Mouse (Mus musculus) kidney, adult 9 months (tissue): Measurements from ENCODE around the gene Gm20388.
"Not testable (repeated sequence)": the region's sequence is repeated elsewhere in the genome, so short reads cannot be mapped to it uniquely, and the experiment has no call there.

Experiments used
- DNase-seq: peaks from one replicate; pipeline ENCODE4 v3.0.0; 2022

Gm20388 gene

DNA sequence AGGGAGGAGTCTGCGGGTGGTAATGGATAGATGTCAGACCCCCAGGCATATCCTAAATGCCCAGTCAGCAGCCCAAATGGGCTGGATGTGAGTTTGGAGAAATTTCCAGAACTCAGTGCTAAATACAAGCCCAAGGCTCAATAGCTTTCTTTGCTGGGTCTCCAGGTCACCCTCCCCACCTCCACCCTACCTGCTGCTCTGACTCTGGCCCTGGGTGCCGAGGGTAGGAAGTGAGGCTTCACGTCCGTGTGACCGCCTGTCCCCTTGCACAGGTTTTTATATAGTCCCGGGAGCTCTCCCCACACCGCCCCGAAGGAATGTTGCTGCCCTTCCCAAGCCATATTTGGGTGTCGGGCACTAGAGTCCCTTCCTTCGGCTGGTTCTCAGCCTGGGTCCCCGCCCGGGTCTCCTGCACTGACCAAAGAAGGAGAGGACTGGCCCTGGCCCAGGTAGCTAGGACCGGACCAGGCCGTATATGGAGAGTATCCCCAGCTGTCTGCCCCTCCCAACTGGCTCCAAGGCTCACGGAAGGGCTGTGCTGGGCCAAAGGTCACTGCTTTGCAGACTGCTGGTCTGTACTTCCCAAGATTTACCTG lies 3984.0 kb downstream of the Gm20388 start, which contains the start of gene Acta1:
Acta1 (minus strand) TSS at position 250 of the 596 bp plus-strand sequence.
- DNase-seq: no peak

DNA sequence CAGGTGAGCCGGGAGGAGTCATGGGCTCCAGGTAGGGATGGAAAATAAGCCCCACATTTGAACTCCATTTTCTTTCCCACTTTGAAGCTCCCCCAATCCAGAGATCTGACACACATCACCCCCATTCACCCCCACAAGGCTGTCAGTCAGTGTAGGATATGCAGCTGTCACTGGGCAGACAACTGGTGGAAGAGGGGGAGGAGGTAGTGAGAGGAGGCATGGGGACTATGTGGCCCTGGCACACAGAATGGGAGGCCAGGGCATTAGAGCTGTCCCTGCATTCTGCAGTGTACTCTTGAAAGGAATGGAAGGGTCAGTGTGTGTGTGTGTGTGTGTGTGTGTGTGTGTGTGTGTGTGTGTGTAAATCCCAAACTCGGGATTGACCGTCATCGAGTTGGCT lies 3984.6 kb downstream of the Gm20388 start:
- no peak for DNase-seq

- DNase-seq: no peak
Observed at GRCm38 (mm10) chr8:123895680-123896365, 3985.2 kb downstream of the Gm20388 start.

GRCm38 (mm10) chr8:123896366-123896761 lies 3985.7 kb downstream of the Gm20388 start:
- no peak for DNase-seq

- DNase-seq: no peak
Observed at GRCm38 (mm10) chr8:123896774-123897173, 3986.1 kb downstream of the Gm20388 start.

DNA sequence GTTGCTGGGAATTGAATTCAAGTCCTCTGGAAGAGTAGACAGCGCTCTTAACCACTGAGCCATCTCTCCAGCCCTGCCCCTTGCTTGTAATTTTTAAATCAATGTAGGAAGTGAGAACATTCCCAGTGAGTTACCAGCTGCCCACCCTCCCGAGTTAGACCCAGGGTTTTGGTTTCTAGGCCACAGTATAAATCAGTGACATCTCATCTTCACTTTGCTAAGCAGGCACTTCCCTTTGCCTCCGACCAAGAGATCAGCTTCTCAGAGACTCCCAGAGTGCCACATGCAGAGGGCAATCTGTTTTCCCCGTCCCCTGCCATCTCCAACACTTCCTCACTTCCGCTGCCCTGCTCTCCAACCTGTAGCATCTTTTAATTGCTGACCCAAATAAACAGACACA lies 3987.9 kb downstream of the Gm20388 start:
- no peak for DNase-seq

DNA sequence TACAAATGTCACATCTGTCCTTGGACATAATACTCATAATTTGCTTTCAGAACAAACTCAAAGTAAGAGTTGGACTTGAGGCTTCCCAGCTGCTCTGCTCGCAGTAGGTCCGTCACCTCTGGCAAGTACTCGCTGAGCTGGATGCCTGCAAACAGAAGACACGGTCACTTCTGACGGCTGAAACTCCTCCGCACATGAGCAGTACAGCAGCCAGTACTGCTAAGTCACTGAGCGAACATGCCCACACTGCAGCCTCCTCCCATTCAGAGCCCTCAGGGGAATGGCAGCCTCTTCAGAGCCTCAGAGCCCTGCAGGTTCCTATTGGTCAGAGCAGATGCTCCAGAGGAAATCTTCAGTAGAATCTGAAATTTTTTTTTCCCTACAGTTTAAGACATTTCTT lies 3988.7 kb downstream of the Gm20388 start:
- no peak for DNase-seq

GRCm38 (mm10) chr8:123902653-123903052 lies 3992.0 kb downstream of the Gm20388 start:
- DNase-seq: no peak

GRCm38 (mm10) chr8:123907604-123908003 lies 3997.0 kb downstream of the Gm20388 start:
- no peak for DNase-seq

- no peak for DNase-seq
Observed at GRCm38 (mm10) chr8:123912265-123912664, 4001.6 kb downstream of the Gm20388 start.

DNA sequence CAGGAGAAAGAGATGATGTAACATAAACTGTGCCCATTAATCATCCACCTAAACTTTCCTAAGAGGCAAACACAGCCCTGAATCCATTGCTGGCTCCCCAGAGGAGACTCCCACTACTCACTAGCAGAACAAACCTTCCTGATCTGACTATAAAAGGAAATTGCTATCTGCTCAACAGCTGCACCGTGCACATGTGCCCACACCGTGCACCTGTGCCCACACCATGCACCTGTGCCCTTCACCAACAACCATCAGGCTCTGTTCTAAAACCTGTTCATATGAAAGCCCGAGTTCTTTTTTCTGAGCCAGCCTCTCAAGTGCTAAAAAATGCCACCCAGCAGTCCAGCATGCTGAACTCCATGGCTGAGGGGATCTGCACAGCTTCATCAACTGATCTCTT lies 4004.0 kb downstream of the Gm20388 start:
- no peak for DNase-seq

GRCm38 (mm10) chr8:123924719-123925118 lies 4014.1 kb downstream of the Gm20388 start:
- peak; percentile 92 for DNase-seq

GRCm38 (mm10) chr8:123925671-123926070 lies 4015.0 kb downstream of the Gm20388 start:
- DNase-seq: no peak

GRCm38 (mm10) chr8:123929026-123929425 lies 4018.4 kb downstream of the Gm20388 start:
- no peak for DNase-seq

- DNase-seq: peak; percentile 99
Observed at GRCm38 (mm10) chr8:123948942-123949685, 4038.5 kb downstream of the Gm20388 start, which contains the start of gene Nup133. Gene Nup133, minus strand, starts transcription at chr8:123949265.

- DNase-seq: no peak
Observed at GRCm38 (mm10) chr8:123949686-123949986, 4039.0 kb downstream of the Gm20388 start.

DNA sequence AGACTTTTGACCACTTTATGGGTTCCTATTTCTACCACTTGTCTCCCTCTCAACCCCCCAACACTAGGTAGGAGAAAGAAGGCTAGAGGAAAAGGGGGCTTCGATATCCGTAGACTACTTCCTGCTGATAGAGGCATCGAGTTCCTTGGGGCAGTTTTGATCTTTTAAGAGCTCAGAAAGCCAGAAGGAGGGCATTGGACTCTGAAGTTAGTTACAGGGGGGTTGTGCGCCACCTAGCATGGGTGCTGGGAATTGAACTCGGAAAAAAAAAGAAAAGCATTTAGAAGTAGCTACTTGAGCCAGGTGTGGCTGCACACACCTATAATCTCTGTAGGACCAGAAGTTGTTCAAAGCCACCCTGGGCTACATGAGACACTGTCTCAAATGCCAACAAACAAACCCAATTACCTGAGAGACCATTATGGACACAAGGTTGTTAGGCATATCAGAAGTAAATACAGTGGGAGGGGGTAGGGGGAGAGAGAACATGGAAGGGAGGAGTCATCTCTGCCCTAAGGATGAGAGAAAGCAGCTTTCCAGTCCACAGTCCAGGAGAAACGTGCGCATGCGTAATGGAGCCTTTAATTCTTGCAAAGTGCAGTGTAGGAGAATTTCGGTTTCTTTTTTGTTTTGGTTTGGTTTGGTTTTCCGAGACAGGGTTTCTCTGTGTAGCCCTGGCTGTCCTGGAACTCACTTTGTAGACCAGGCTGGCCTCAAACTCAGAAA lies 4039.6 kb downstream of the Gm20388 start:
- peak; percentile 80 for DNase-seq

GRCm38 (mm10) chr8:123953686-123954085 lies 4043.0 kb downstream of the Gm20388 start:
- DNase-seq: no peak

GRCm38 (mm10) chr8:123954246-123954645 lies 4043.6 kb downstream of the Gm20388 start:
- no peak for DNase-seq

DNA sequence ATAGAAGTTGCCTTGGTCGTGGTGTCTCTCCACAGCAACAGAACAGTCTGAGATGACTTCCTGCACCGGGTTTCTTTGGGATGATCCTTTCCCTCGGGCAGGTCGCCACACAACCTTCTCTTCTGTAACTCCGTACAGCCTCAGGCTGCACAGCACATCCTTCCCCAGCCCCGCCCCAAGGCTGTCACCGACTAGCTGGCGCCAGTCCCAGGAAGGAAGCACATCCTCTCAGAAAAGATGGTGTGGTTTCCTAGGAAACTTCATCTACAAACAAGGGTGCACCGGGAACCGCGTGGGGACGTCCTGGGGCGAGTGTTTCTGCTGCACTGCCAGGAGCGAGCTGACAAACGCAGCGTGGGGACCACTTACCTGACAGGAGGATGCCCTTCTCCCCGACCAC lies 4047.5 kb downstream of the Gm20388 start:
- no peak for DNase-seq

GRCm38 (mm10) chr8:123959473-123959872 lies 4048.8 kb downstream of the Gm20388 start:
- no peak for DNase-seq

- no peak for DNase-seq
Observed at GRCm38 (mm10) chr8:123960056-123960455, 4049.4 kb downstream of the Gm20388 start.

- not testable (repeated sequence) for DNase-seq
Observed at GRCm38 (mm10) chr8:123960556-123960955, 4049.9 kb downstream of the Gm20388 start.
